Mouse (Mus musculus): ENCODE data around the gene Erc1.

DNA sequence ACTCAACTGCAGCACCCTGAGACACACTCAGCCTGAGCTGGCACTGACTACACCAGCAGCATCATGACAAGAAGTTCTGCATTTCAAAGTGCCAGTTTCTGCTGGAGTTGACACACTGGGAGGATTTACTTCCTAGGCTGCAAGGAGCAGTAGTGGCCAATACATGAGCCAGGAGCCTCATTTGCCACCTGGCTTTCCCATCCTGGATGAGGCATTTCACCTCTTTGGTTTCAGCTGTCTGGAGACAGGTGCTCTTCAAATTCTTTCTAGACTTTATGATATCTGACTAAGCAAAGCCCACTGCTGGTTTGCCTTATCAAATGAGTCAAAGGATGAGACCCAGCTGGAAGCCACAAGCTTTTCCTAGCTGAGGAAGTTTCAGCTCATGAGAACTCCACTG lies 260.5 kb downstream of the Erc1 start:
- no peak for TF ChIP-seq POLR2A (IDR thresholded peaks at IDR 0.05; ENCODE audit: low read depth, low read length)
- no peak for TF ChIP-seq CTCF (IDR thresholded peaks at IDR 0.05; ENCODE audit: extremely low read depth, insufficient read depth, insufficient read length, insufficient replicate concordance)

Data from spleen, adult 2 months (tissue).